Mouse (Mus musculus): ENCODE data around the gene Wipf1.
A peak's percentile ranks its signal among the peaks of the same experiment; 100 is the strongest.

Gene Wipf1

GRCm38 (mm10) chr2:73540450-73541162 is 11.1 kb upstream of the Wipf1 start:
- no peak for DNase-seq (ENCODE audit: low spot score)

- no peak for DNase-seq (ENCODE audit: low spot score)
Observed at GRCm38 (mm10) chr2:73539697-73540096, 10.2 kb upstream of the Wipf1 start.

GRCm38 (mm10) chr2:73539141-73539540 is 9.6 kb upstream of the Wipf1 start:
- no peak for DNase-seq (ENCODE audit: low spot score)

GRCm38 (mm10) chr2:73538590-73538989 is 9.1 kb upstream of the Wipf1 start:
- DNase-seq (ENCODE audit: low spot score), result no peak

- DNase-seq (ENCODE audit: low spot score), result no peak
Observed at GRCm38 (mm10) chr2:73536091-73536783, 6.7 kb upstream of the Wipf1 start.

- DNase-seq (ENCODE audit: low spot score), result no peak
Observed at GRCm38 (mm10) chr2:73534720-73535119, 5.2 kb upstream of the Wipf1 start.

GRCm38 (mm10) chr2:73530487-73530886 is 953 bp upstream of the Wipf1 start:
- DNase-seq (ENCODE audit: low spot score), result no peak

- peak; percentile 50 for DNase-seq (ENCODE audit: low spot score)
Observed at GRCm38 (mm10) chr2:73528516-73529355, 798 bp downstream of the Wipf1 start.

- DNase-seq (ENCODE audit: low spot score), result no peak
Observed at GRCm38 (mm10) chr2:73527956-73528355, 1.6 kb downstream of the Wipf1 start.

GRCm38 (mm10) chr2:73526691-73527090 is 2.8 kb downstream of the Wipf1 start:
- no peak for DNase-seq (ENCODE audit: low spot score)

GRCm38 (mm10) chr2:73522891-73523290 is 6.6 kb downstream of the Wipf1 start:
- DNase-seq (ENCODE audit: low spot score), result no peak

GRCm38 (mm10) chr2:73522336-73522735 is 7.2 kb downstream of the Wipf1 start:
- no peak for DNase-seq (ENCODE audit: low spot score)

GRCm38 (mm10) chr2:73521737-73522136 is 7.8 kb downstream of the Wipf1 start:
- no peak for DNase-seq (ENCODE audit: low spot score)

- DNase-seq (ENCODE audit: low spot score), result no peak
Observed at GRCm38 (mm10) chr2:73518966-73519365, 10.6 kb downstream of the Wipf1 start.

- no peak for DNase-seq (ENCODE audit: low spot score)
Observed at GRCm38 (mm10) chr2:73518311-73518710, 11.2 kb downstream of the Wipf1 start.

- DNase-seq (ENCODE audit: low spot score), result no peak
Observed at GRCm38 (mm10) chr2:73514178-73514577, 15.4 kb downstream of the Wipf1 start.

GRCm38 (mm10) chr2:73513204-73513749 is 16.3 kb downstream of the Wipf1 start:
- DNase-seq (ENCODE audit: low spot score), result no peak

- no peak for DNase-seq (ENCODE audit: low spot score)
Observed at GRCm38 (mm10) chr2:73512044-73512443, 17.5 kb downstream of the Wipf1 start.

GRCm38 (mm10) chr2:73510731-73511360 is 18.7 kb downstream of the Wipf1 start:
- no peak for DNase-seq (ENCODE audit: low spot score)

- DNase-seq (ENCODE audit: low spot score), result no peak
Observed at GRCm38 (mm10) chr2:73510025-73510288, 19.6 kb downstream of the Wipf1 start.

- DNase-seq (ENCODE audit: low spot score), result no peak
Observed at GRCm38 (mm10) chr2:73509248-73510024, 20.1 kb downstream of the Wipf1 start.

All from retina, embryonic 14.5 days (tissue).